Mouse (Mus musculus) liver, postnatal 0 days (tissue): ENCODE results near the gene Phtf1.

ENCODE experiments used
- CTCF ChIP-seq: sonication (generic); IDR thresholded peaks from 2 replicates; pipeline ENCODE4 v1.5.1; 2016; ENCODE audit warnings: antibody characterized with exemption, low read depth
- EP300 ChIP-seq: IDR thresholded peaks from 2 replicates; pipeline ENCODE4 v1.6.1; 2016; ENCODE audit warnings: antibody characterized with exemption, low read depth, mild to moderate bottlenecking

DNA sequence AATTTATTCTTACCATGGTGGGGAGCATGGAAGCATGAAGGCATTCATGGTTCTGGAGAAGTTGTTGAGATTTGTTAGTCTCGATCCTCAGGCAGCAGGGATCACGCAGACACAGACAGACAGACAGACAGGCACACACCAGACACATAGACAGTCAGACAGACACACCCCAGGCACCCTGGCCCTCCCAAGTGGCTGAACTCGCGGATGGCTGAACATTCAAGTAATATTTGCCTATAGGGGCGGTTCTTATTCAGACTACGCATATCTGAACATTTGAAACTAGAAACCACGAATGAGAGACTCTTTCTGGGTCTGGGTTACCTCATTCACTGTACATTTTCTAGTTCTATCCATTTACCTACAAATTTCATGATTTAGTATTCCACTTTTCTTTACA is 19.2 kb upstream of the Phtf1 start:
- TF ChIP-seq CTCF: no peak
- no peak for TF ChIP-seq EP300
